Mouse (Mus musculus): Measurements from ENCODE around the gene Tmem267.

DNA sequence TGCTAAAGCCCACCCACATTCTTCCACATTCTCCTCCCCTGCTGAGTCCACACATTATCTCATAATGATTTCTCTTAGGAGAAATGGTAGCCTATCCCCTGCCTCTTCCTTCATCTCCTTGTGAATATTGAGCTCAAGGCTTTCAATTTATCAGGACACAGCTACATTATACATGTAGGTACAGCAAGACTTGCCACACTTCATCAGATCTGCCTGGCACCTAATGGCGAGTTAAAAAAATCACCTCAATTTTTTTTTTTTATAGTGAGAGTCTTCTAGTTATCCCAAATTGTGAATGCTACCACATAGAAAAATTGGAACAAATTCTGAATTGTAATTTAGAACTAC, 161.8 kb downstream of the Tmem267 start:
- TF ChIP-seq CTCF (IDR thresholded peaks at IDR 0.05; ENCODE audit: low read depth) (no peak), EP300 (IDR thresholded peaks at IDR 0.05; ENCODE audit: low read depth) (no peak)

All from liver, postnatal 0 days (tissue).